Mouse (Mus musculus) olfactory bulb, adult 2 months (tissue): Measurements from ENCODE around the gene Ncoa3.

Experiments used
- CTCF ChIP-seq: fragments of 200-500 bp; IDR thresholded peaks from 2 replicates; pipeline ENCODE4 v1.5.1; 2012; ENCODE audit warnings: low read depth, mild to moderate bottlenecking, low read length, moderate library complexity; ENCODE audit not compliant: insufficient read depth
- POLR2A ChIP-seq: fragments of 200-500 bp; IDR thresholded peaks from 2 replicates; pipeline ENCODE4 v1.6.1; 2012; ENCODE audit warnings: mild to moderate bottlenecking, low read depth, low read length, moderate library complexity; ENCODE audit not compliant: insufficient read depth

- TF ChIP-seq CTCF (no peak), POLR2A (no peak)
Measured at GRCm38 (mm10) chr2:166051421-166051820, 59.0 kb downstream of the Ncoa3 start.
